Mouse (Mus musculus) lung, embryonic 16.5 days (tissue): ENCODE results near the gene Tnfsf10. TPM values are rescaled to one million over a fixed set of nuclear protein-coding genes. Genes with fewer than 3 reads are reported as not detected.
A peak's percentile ranks its signal among the peaks of the same experiment; 100 is the strongest.
"Not testable (repeated sequence)": the region's sequence is repeated elsewhere in the genome, so short reads cannot be mapped to it uniquely, and the experiment has no call there.

Experiments
- ATAC-seq: fragments of 200-750 bp; cut with Nextera tagmentation; 2 replicates; pipeline ENCODE4 v1.8.0; 2017; ENCODE audit warnings: low read depth, mild to moderate bottlenecking, moderate library complexity
- H3K27ac ChIP-seq: fragments of 300-500 bp; sonication (generic); 2 replicates; pipeline ENCODE4 v1.5.1; 2014; ENCODE audit warnings: mild to moderate bottlenecking, control low read depth, low read length
- H3K27me3 ChIP-seq: fragments of 300-500 bp; sonication (generic); 2 replicates; pipeline ENCODE4 v1.6.1; 2014; ENCODE audit warnings: low read depth, low read length, mixed read lengths; ENCODE audit not compliant: control insufficient read depth, insufficient read depth
- H3K36me3 ChIP-seq: fragments of 300-500 bp; sonication (generic); 2 replicates; pipeline ENCODE4 v1.6.1; 2014; ENCODE audit warnings: low read length; ENCODE audit not compliant: control insufficient read depth, insufficient read depth
- H3K4me1 ChIP-seq: fragments of 300-500 bp; sonication (generic); replicated peaks from 2 replicates; pipeline ENCODE4 v1.6.1; 2014; ENCODE audit warnings: low read length, mixed read lengths; ENCODE audit not compliant: control insufficient read depth, insufficient read depth
- H3K4me2 ChIP-seq: fragments of 300-500 bp; sonication (generic); 2 replicates; pipeline ENCODE4 v1.6.1; 2014; ENCODE audit warnings: low read depth, low read length, control low read depth
- H3K4me3 ChIP-seq: fragments of 300-500 bp; sonication (generic); 2 replicates; pipeline ENCODE4 v1.5.1; 2014; ENCODE audit warnings: mild to moderate bottlenecking, low read length, control low read depth
- H3K9ac ChIP-seq: fragments of 300-500 bp; sonication (generic); 2 replicates; pipeline ENCODE4 v1.6.1; 2014; ENCODE audit warnings: low read length, control low read depth
- H3K9me3 ChIP-seq: fragments of 300-500 bp; sonication (generic); 2 replicates; pipeline ENCODE4 v1.6.1; 2016; ENCODE audit warnings: low read length; ENCODE audit not compliant: control insufficient read depth
- WGBS: fragments of 180-500 bp; shearing (Covaris S2); extraction: QIAGEN DNeasy Blood & Tissue Kit; methylation state at CpG from one replicate; pipeline ENCODE4 v1.1.7; 2014; 5-methylcytosine and 5-hydroxymethylcytosine counted together
- polyA plus RNA-seq: library from polyadenylated mRNA; unstranded; fragments of >200 nt; fragmentation: Nextera tagmentation; extraction: Ambion mirVana; gene quantifications from 2 replicates; pipeline ENCODE4 v1.2.1, GENCODE M21; 2015

The Tnfsf10 gene
- polyA plus RNA-seq, 1 experiment from 2014 or later: 3.6 TPM

GRCm38 (mm10) chr3:27283071-27283713 lies 33.6 kb upstream of the Tnfsf10 start:
- Histone ChIP-seq H3K27me3 (no peaks in the 10 kb centered on the region), H3K9me3 (no peaks in the 10 kb centered on the region), H3K27ac (no peak overlapping the region), H3K4me1 (peaks cover 15% of the 10 kb centered on the region), H3K4me2 (peak overlapping the region; percentile 57), H3K4me3 (peak overlapping the region; percentile 36), H3K36me3 (no peaks in the 10 kb centered on the region), H3K9ac (peak overlapping the region; percentile 1; the same call in 1 of the 2 replicates)
- WGBS: 5% methylated on average over 27 of the region's 27 CpGs
- ATAC-seq: no peak

- no peak overlapping the region for H3K27ac ChIP-seq
- 67% methylated on average over 7 of the region's 7 CpGs for WGBS
- no peak for ATAC-seq
- no peaks in the 10 kb centered on the region for H3K27me3 ChIP-seq
- no peaks in the 10 kb centered on the region for H3K36me3 ChIP-seq
- H3K4me3 ChIP-seq: no peak overlapping the region
- H3K9ac ChIP-seq: 0 out of 2 replicates have a peak overlapping the region, but pooled peaks have one; percentile 1
- peak overlapping the region; percentile 57 for H3K4me2 ChIP-seq
- peaks cover 15% of the 10 kb centered on the region for H3K4me1 ChIP-seq
- H3K9me3 ChIP-seq: no peaks in the 10 kb centered on the region
These were observed 33.0 kb upstream of the Tnfsf10 start for GRCm38 (mm10) chr3:27283796-27284195.

DNA sequence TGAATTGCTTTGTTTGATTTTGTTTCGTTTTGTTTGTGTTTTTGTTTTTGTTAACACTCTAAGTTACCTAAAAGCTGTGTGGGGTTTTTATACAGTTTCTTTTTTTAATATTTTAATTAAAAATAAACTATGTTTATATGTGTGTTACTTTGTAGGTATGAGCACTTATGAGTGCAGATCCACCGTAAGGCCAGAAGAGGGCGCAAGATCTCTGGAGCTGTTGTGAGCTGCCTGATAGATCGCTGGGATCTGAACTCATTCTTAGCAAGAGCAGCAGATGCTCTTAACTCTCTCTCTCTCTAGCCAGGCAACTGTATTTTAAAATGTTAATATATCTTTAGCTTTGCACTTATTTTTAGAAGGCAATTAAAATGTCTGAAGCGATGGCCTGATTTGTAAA lies 32.6 kb upstream of the Tnfsf10 start:
- Histone ChIP-seq H3K9ac (no peak overlapping the region), H3K4me3 (no peak overlapping the region), H3K4me2 (no peak overlapping the region), H3K9me3 (no peaks in the 10 kb centered on the region), H3K4me1 (peaks cover 15% of the 10 kb centered on the region), H3K27ac (no peak overlapping the region), H3K27me3 (no peaks in the 10 kb centered on the region), H3K36me3 (no peaks in the 10 kb centered on the region)
- ATAC-seq: no peak
- WGBS: 90% methylated on average over 5 of the region's 5 CpGs

DNA sequence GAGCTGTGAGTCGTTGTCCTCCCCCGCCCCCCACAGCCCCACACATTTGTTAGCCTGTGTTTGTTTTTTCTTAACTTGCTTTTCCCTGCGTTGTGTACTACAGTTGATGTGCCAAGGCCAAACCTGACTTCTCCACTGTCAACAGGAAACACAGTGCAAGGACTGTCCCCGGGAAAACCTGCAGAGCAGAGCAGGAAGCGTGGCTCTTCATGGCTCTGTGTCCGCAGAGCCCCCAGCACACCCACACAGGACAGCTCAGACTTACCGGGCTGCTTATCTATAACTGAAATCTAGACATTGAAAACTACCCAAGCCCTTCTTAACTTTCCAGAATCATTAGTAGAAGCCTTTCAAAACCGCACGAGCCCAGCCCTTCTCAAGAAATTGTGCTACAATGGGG lies 31.8 kb upstream of the Tnfsf10 start:
- WGBS: 37% methylated on average over 9 of the region's 9 CpGs

GRCm38 (mm10) chr3:27288301-27288700 lies 28.5 kb upstream of the Tnfsf10 start:
- Histone ChIP-seq H3K36me3 (no peaks in the 10 kb centered on the region), H3K27me3 (no peaks in the 10 kb centered on the region), H3K27ac (peak overlapping the region; percentile 66), H3K4me1 (peaks cover under 1% of the 10 kb centered on the region; the same call in 1 of the 2 replicates), H3K9ac (no peak overlapping the region), H3K9me3 (no peaks in the 10 kb centered on the region), H3K4me2 (no peak overlapping the region), H3K4me3 (no peak overlapping the region)
- WGBS: 42% methylated on average over 2 of the region's 2 CpGs
- ATAC-seq: no peak

More for the DNA sequence above, 31.8 kb upstream of the Tnfsf10 start:
- no peaks in the 10 kb centered on the region for H3K27me3 ChIP-seq
- H3K4me1 ChIP-seq: peaks cover 15% of the 10 kb centered on the region
- peak overlapping the region; percentile 25; the same call in 1 of the 2 replicates for H3K27ac ChIP-seq
- no peak overlapping the region for H3K9ac ChIP-seq
- H3K9me3 ChIP-seq: no peaks in the 10 kb centered on the region
- H3K36me3 ChIP-seq: no peaks in the 10 kb centered on the region
- no peak overlapping the region for H3K4me2 ChIP-seq
- H3K4me3 ChIP-seq: no peak overlapping the region
- ATAC-seq: peak; percentile 53

DNA sequence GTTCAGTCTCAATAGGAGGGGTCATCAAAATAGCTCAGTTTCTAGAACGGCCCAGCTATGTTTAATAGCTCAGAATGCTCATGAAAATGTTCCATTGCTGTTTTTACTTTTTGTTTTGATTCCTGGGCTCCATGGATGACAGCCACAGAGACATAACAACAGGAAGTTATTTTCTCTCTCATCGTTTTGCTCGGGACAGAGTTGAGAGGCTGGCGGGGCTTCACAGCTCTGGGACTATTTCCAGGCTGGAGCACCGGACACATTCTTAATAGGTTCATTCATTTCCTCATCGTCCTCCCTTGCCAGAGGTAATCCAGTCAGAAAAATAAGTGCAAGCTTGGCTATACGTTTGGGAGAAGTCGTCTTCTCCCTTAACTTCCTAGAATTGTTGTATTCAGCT lies 27.9 kb upstream of the Tnfsf10 start:
- no peaks in the 10 kb centered on the region for H3K36me3 ChIP-seq
- no peaks in the 10 kb centered on the region for H3K27me3 ChIP-seq
- H3K4me2 ChIP-seq: no peak overlapping the region
- H3K9me3 ChIP-seq: no peaks in the 10 kb centered on the region
- no peak overlapping the region for H3K4me3 ChIP-seq
- ATAC-seq: peak; percentile 75
- WGBS: 7% methylated on average over 8 of the region's 8 CpGs
- 0 out of 2 replicates have a peak overlapping the region, but pooled peaks have one; percentile 14 for H3K9ac ChIP-seq
- no peaks in the 10 kb centered on the region; the same call in 1 of the 2 replicates for H3K4me1 ChIP-seq
- H3K27ac ChIP-seq: peak overlapping the region; percentile 66

- H3K27ac ChIP-seq: no peak overlapping the region
- H3K27me3 ChIP-seq: no peaks in the 10 kb centered on the region
- H3K4me1 ChIP-seq: no peaks in the 10 kb centered on the region; the same call in 1 of the 2 replicates
- no peaks in the 10 kb centered on the region for H3K36me3 ChIP-seq
- no peak overlapping the region for H3K4me2 ChIP-seq
- no peak overlapping the region for H3K9ac ChIP-seq
- no peak overlapping the region for H3K4me3 ChIP-seq
- ATAC-seq: no peak
- WGBS: 85% methylated on average over 5 of the region's 5 CpGs
- no peaks in the 10 kb centered on the region for H3K9me3 ChIP-seq
These were observed 26.5 kb upstream of the Tnfsf10 start for GRCm38 (mm10) chr3:27290285-27290684.

- not testable (repeated sequence) for H3K4me1 ChIP-seq, ATAC-seq
These were observed 25.9 kb upstream of the Tnfsf10 start for GRCm38 (mm10) chr3:27290945-27291344.

GRCm38 (mm10) chr3:27291411-27291810 lies 25.4 kb upstream of the Tnfsf10 start:
- not testable (repeated sequence) for H3K4me3 ChIP-seq, ATAC-seq, H3K27ac ChIP-seq

More at GRCm38 (mm10) chr3:27290945-27291344, 25.9 kb upstream of the Tnfsf10 start:
- H3K9me3 ChIP-seq, H3K27me3 ChIP-seq, H3K27ac ChIP-seq, H3K4me3 ChIP-seq, H3K9ac ChIP-seq, H3K4me2 ChIP-seq, H3K36me3 ChIP-seq: not testable (repeated sequence)
- 84% methylated on average over 5 of the region's 5 CpGs for WGBS

More at GRCm38 (mm10) chr3:27291411-27291810, 25.4 kb upstream of the Tnfsf10 start:
- not testable (repeated sequence) for H3K4me1 ChIP-seq, H3K9ac ChIP-seq, H3K4me2 ChIP-seq, H3K36me3 ChIP-seq, H3K9me3 ChIP-seq, H3K27me3 ChIP-seq
- 77% methylated on average over 4 of the region's 4 CpGs for WGBS
